In the genomic region with DNA sequence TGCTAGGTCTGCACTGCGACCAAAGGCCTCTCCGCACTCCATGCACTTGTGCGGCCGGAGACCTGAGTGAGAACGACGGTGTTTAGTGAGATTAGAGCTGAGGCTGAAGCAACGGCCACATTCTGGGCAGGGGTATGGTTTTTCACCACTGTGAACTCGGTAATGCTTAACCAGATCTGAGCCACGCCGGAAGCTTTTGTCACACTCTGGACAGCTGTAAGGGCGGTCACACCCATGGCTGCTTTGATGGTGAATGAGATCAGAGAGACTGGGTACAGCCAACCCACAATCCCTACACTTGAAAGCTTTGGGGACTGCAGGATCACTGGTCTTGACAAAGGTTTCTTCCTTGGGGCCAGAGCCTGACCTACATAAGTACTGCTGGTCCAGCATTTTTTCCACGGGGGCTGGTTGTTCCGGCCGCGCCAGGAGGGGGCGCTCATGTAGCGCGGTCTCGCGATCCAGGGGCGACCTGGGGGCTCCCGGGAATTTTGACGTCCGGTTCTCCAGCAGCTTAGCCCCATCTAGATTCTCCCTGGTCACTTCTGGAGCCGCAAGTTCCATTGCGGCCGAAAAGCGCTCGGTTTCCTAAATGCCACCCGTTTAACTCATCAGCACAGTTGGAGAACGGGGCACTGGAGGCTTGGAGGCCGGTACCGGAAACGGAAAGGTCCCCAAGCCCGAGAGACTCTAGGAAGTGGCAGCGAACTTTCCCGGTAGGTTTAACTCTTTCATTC, we compare ENCODE assay signal across 8 mouse cellular contexts. TPM values are rescaled to one million over a fixed set of nuclear protein-coding genes. Genes with fewer than 3 reads are reported as not detected.
DNase-seq lines count a peak whose midpoint lies in the region; ATAC-seq lines count a peak whose summit lies in the region.

A gene (plus strand): TSS at position 487 of the 737 bp plus-strand sequence.

- peak; percentile 67 for DNase-seq in c-Kit-negative CD71-positive TER-119-positive erythroid progenitor cells, embryonic 14.5 days (ENCODE audit: low read depth, low spot score)
- peak; percentile 54 for DNase-seq in fibroblast of lung, adult 2 months (ENCODE audit: low read depth)
- DNase-seq in kidney, postnatal 10 days: peak; percentile 92
- peak; percentile 79 for DNase-seq in naive thymus-derived CD4-positive, alpha-beta T cell, adult 2 months (ENCODE audit: low read depth)

- ATAC-seq in CD4-positive, CD25-positive, alpha-beta regulatory T cell, adult 4 months: peak; percentile 16
- ATAC-seq in heart, embryonic 13.5 days (ENCODE audit: extremely low read depth, insufficient number of reproducible peaks, low FRiP score, low TSS enrichment): no peak
- peak; percentile 19 for ATAC-seq in liver, embryonic 12.5 days
- ATAC-seq in stomach, embryonic 14.5 days (ENCODE audit: insufficient number of reproducible peaks, insufficient read depth, low FRiP score, low read depth): peak; percentile 30; the same call in 1 of the 2 replicates

- H3K27ac ChIP-seq in heart, embryonic 13.5 days (replicated peaks): peak within 1 kb of the TSS; percentile 98
- peak within 1 kb of the TSS; percentile 99 for H3K27ac ChIP-seq in liver, embryonic 12.5 days
- H3K27ac ChIP-seq in stomach, embryonic 14.5 days (ENCODE audit: low read length): peak within 1 kb of the TSS; percentile 96

- 25% methylated on average over 37 of the region's 37 CpGs for WGBS in heart, embryonic 13.5 days
- 23% methylated on average over 37 of the region's 37 CpGs for WGBS in liver, embryonic 12.5 days (ENCODE audit: insufficient replicate concordance)
- 24% methylated on average over 37 of the region's 37 CpGs for WGBS in stomach, embryonic 14.5 days

- H3K27me3 ChIP-seq in heart, embryonic 13.5 days (replicated peaks): no peaks in the 10 kb centered on the region
- H3K27me3 ChIP-seq in liver, embryonic 12.5 days (replicated peaks): no peaks in the 10 kb centered on the region
- no peaks in the 10 kb centered on the region for H3K27me3 ChIP-seq in stomach, embryonic 14.5 days (ENCODE audit: control insufficient read depth, insufficient read depth, low read length)

- peak within 1 kb of the TSS; percentile 89 for H3K9ac ChIP-seq in heart, embryonic 13.5 days
- peak within 1 kb of the TSS; percentile 88 for H3K9ac ChIP-seq in liver, embryonic 12.5 days
- H3K9ac ChIP-seq in stomach, embryonic 14.5 days (replicated peaks; ENCODE audit: low read depth, low read length): peak within 1 kb of the TSS; percentile 74

- H3K36me3 ChIP-seq in heart, embryonic 13.5 days: peaks cover 38% of the 10 kb centered on the region
- H3K36me3 ChIP-seq in liver, embryonic 12.5 days: peaks cover 33% of the 10 kb centered on the region
- H3K36me3 ChIP-seq in stomach, embryonic 14.5 days (ENCODE audit: control insufficient read depth, insufficient read depth, low read length): peaks cover 15% of the 10 kb centered on the region

- peak within 1 kb of the TSS; percentile 83 for H3K4me3 ChIP-seq in heart, embryonic 13.5 days
- H3K4me3 ChIP-seq in liver, embryonic 12.5 days: peak within 1 kb of the TSS; percentile 81
- peak within 1 kb of the TSS; percentile 77 for H3K4me3 ChIP-seq in stomach, embryonic 14.5 days (ENCODE audit: low read depth, low read length)

- no peaks in the 10 kb centered on the region for H3K9me3 ChIP-seq in heart, embryonic 13.5 days
- no peaks in the 10 kb centered on the region for H3K9me3 ChIP-seq in liver, embryonic 12.5 days (replicated peaks)
- H3K9me3 ChIP-seq in stomach, embryonic 14.5 days (ENCODE audit: control insufficient read depth, low read depth, low read length): no peaks in the 10 kb centered on the region

- peaks cover 31% of the 10 kb centered on the region for H3K4me1 ChIP-seq in heart, embryonic 13.5 days
- peaks cover 33% of the 10 kb centered on the region for H3K4me1 ChIP-seq in liver, embryonic 12.5 days
- peaks cover 11% of the 10 kb centered on the region; the same call in 1 of the 2 replicates for H3K4me1 ChIP-seq in stomach, embryonic 14.5 days (ENCODE audit: control insufficient read depth, insufficient read depth, low read length)

- peak within 1 kb of the TSS; percentile 86 for H3K4me2 ChIP-seq in heart, embryonic 13.5 days
- peak within 1 kb of the TSS; percentile 87 for H3K4me2 ChIP-seq in liver, embryonic 12.5 days
- peak within 1 kb of the TSS; percentile 64 for H3K4me2 ChIP-seq in stomach, embryonic 14.5 days (replicated peaks; ENCODE audit: low read depth, low read length)

RNA-seq across cellular contexts. Expression of the gene that starts here (rescaled TPM):
- polyA plus RNA-seq in CD4-positive, CD25-positive, alpha-beta regulatory T cell, adult 4 months (2017; shearing (Covaris generic)): 1 to 10 TPM; 3.9 to 4.1 TPM
- polyA plus RNA-seq in heart, embryonic 13.5 days (2015; fragmentation: Nextera tagmentation; extraction: Ambion mirVana): 12.8 and 13.1 TPM in 2 replicates
- 12.7 and 12.8 TPM in 2 replicates for polyA plus RNA-seq in liver, embryonic 12.5 days (2016; fragmentation: Nextera tagmentation; extraction: Ambion mirVana)
- polyA plus RNA-seq in stomach, embryonic 14.5 days (2014; fragmentation: Nextera tagmentation; extraction: Ambion mirVana): 11.5 and 12.2 TPM in 2 replicates
